Mouse (Mus musculus): ENCODE measurements at regions not wholly inside any gene's neighbourhood (a gene's known extent, or its start where the extent isn't known, plus 50 kb on each side); places are given as distances from the start of the nearest gene placed in this dataset.

DNA sequence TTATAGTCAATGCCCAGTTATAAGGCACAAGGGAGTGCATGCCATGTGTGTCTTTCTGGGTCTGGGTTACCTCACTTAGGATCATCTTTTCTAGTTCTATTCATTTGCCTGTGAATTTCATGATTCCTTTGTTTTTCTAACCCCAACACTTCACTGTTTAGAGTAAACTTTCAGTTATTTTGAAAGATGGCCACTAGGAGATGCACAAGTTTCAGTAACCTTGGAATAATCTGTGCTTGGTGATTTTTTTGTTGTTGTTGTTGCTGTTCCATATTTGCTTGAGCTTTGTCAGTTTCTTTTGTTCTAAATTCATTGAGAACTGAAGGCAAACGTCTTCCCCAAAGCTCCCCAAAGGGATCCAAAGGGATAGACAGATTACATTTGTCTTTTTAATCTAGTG is 91.3 kb downstream of the Qpct start:
- H3K4me3 ChIP-seq (ENCODE audit: insufficient read depth, low read depth, low read length): no peak overlapping the region
- no peak for TF ChIP-seq CTCF (IDR thresholded peaks at IDR 0.05; ENCODE audit: insufficient read depth, low read depth, low read length)
- TF ChIP-seq POLR2A (IDR thresholded peaks at IDR 0.05; ENCODE audit: insufficient read depth, low read depth, low read length): no peak
- H3K27ac ChIP-seq (ENCODE audit: insufficient read depth, low read depth, low read length): no peak overlapping the region
- 24% methylated on average over 1 of the region's 1 CpGs for WGBS
- H3K4me1 ChIP-seq (ENCODE audit: control insufficient read depth, insufficient read depth, low read length): no peaks in the 10 kb centered on the region

Measured in olfactory bulb, adult 2 months (tissue).